Mouse (Mus musculus): ENCODE results near the gene Cdh13.

Cdh13 gene

GRCm38 (mm10) chr8:118448011-118448410 is 164.5 kb downstream of the Cdh13 start:
- CTCF ChIA-PET, result no interaction called here

DNA sequence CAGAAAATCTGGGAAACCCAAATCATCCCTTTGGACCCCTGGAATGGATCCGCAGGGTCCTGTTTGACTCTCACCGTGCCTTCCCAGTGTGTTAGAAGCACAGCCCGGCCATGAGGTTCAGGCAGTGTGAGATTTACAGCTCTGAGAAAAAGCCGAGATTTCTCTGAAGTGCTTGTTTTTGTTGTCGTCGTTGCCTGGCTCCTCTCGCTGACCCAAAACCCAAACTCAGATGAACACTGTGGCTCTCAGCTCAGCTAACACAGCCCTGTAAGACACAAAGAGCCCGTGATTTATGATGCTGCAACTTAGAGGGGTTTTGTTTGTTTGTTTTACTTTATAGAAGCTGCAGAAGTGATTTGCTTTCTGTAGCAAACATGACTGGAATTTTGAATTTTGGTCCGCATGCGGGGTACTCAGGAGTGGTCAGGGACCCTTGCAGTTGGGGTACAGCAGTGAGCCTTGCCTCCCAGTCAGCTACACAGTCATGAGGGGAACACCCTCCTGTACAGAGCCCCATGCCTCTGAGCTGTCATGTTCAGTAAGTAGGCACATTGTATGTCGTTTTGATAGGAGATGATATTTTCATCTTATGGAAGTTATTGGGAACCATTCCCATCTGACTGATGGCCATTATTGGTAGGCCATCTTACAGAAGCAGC is 169.0 kb downstream of the Cdh13 start:
- CTCF ChIA-PET, result no interaction called here

DNA sequence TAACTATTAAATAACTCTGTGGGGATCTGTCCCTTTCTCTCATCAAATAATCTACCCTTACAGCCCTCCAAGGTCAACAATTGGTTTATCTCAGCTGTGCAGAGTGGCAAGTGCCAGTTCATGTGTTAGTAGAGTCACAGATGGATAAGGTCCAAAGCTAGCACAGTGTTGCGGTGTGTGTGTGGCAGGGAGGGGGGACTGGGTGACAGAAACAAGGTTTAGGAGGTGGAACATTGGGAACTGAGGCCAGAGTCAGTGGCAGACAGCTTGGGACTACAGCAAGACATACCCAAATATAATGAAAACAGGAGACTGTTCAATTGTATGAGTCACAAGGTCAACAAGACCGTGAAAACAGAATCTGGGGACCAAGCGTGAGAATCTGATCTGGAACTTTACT is 171.7 kb downstream of the Cdh13 start:
- CTCF ChIA-PET, result no interaction called here

DNA sequence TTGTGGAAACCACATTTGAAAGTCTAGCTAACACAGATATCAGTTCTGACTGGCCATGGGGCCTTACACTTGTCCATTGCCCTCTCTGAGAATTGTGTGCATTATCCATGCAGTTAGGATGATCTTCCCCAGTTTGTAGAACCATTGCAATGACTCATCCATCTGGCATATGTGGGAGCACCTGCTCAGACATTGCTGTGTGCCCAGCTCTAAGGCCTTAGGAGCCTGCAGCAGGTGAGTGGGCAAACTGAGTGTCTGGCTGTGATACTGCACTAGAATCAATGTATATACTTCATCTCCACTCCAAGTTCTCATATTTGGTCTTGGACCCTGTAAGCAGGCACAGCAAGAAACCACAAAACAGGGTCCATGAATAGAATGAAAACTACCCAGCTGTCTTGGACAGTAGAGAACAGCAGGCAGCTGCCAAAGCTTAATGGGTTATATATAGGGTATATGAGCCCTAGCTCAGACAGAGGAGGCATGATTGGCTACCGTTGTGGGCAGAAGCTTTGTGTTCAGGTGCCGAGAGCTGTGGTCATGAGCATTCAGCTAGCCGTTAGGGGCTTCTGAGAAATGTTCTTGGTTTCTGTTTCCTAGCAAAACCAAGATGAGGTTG is 181.9 kb downstream of the Cdh13 start:
- CTCF ChIA-PET, result no interaction called here

- CTCF ChIA-PET, result no interaction called here
These were observed 194.1 kb downstream of the Cdh13 start for GRCm38 (mm10) chr8:118477587-118477986.

GRCm38 (mm10) chr8:118488735-118489134 is 205.2 kb downstream of the Cdh13 start:
- CTCF ChIA-PET, result no interaction called here

GRCm38 (mm10) chr8:118502509-118502908 is 219.0 kb downstream of the Cdh13 start:
- CTCF ChIA-PET, result no interaction called here

DNA sequence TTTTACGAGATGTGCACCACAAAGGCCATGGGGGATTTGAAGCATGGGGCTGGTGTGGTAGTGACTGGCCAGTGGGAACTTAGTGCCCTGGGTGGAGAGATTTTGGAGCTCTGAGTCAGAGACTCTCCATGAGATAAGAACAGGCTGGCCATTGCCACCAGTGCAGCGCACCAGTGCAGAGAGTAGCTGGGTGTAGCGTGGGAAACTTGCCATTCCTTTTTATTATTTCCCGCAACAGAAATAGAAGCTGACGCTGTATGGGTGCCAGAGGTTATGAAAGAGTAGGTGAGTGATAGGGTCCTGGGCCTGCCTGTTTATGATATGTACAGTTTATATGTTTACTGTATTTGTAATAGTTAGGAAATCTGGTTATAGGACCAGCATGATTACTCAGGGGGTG is 225.9 kb downstream of the Cdh13 start:
- CTCF ChIA-PET, result no interaction called here

DNA sequence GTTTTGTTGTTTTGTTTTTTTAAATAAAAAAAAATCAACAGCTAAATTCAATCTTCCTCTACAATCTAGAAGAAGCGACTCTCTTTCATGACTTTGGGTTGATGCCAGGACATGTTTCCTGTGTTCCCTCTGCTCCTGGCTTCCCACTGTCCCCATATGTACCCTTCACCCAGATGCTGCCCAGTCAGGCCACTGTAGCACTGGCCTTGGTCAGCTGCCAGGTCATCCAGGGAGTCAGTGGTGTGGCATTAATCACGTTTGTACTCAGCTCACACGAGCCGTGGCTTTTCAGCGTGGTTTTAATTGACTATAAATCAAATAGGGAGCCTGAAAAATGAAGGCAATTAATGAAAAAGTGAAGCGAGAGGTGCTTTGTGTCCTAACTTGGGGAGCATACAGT is 229.7 kb downstream of the Cdh13 start:
- CTCF ChIA-PET, result no interaction called here

GRCm38 (mm10) chr8:118515616-118516015 is 232.1 kb downstream of the Cdh13 start:
- CTCF ChIA-PET, result no interaction called here

GRCm38 (mm10) chr8:118517071-118517470 is 233.5 kb downstream of the Cdh13 start:
- CTCF ChIA-PET, result no interaction called here

DNA sequence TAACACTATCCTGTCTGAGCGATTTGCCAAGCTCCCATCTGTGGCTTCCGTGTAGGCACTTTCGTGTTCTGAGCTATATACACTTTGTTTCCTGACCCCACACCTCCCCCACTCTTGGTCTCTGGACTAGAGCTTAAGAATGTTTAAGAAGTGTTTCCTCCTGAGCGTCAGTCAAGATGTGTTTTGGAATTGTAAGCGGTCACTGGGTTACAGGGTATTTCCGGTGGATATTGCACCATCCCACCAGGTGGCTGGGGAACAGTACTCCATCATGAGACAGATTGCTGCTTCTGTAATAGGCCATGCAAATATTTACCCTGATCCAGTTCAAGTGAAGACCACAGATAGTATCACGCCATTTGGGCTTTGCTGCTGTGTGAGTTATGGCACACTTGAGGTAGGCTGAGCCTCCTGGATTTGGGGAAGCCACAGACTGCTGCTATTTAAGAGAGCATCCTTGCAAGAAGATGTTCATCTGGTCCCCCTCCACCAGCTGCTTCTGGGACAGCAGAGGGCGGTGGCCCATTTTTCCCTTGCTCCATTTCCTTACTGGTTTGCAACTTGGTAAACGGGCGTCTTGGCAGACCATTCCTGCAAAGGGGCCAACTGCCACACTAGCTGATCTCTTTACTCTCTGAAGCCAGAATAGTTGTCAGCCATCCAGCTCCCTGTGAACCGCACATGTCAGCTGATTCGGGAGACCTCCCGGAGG is 234.7 kb downstream of the Cdh13 start:
- CTCF ChIA-PET, result no interaction called here

- CTCF ChIA-PET, result no interaction called here
These were observed 235.2 kb downstream of the Cdh13 start for GRCm38 (mm10) chr8:118518742-118519102.

DNA sequence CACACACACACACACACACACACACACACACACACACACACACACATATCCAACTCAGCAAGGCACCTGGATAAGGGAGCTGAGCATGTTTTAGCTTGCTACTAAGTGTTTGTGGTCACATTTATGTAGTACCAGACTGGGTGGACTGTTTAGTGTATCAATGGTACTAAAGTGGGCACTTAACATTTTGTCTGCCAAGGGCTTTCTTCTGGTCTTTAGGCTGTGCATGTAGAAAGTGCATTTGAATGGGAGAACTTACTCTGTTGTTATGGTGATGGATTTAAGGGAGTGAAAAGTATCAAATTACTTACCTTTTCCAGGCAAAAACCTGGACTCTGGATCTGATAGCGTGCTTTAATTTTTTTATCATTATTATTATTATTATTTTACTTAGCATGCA is 240.4 kb downstream of the Cdh13 start:
- CTCF ChIA-PET, result no interaction called here

- CTCF ChIA-PET, result no interaction called here
These were observed 255.5 kb downstream of the Cdh13 start for GRCm38 (mm10) chr8:118538816-118539558.

- CTCF ChIA-PET, result no interaction called here
These were observed 256.0 kb downstream of the Cdh13 start for GRCm38 (mm10) chr8:118539559-118539819.

DNA sequence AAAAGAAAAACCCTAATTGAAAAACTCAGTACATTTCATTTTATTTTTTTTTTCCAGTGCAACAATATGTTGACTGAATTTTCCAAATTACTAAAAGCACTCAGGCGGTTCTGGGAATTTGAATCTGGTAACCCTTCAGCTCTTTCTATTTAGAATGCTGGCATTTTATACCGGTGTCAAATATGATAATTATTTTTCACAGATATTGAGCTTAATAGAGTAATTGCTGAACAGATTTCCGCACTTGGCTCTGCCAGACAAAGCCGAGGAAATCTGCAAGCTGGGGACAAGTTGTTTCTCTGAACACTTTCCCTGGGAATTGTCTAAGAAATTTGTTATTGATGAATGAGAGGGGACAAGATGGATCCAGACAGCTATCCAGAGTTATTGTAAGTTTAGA is 256.4 kb downstream of the Cdh13 start:
- CTCF ChIA-PET, result no interaction called here

DNA sequence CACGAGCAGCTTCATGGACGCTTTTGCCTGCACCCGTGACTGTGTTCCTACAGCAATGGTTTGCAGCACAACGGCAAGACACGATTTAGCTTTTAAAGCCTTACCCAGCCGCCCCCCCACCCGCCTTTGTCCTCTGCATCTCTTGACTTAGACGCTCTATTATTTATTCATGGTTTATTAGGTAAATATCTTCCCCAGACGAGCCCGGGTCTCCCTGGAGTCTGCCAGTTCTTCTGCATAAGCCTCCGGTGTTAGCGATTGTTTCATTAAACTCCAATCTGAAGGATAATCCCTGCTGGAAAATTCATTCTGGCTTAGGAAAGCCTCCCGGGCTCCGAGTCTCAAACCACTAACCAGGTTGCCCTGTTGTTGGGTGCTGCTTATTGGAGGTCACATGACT is 268.9 kb downstream of the Cdh13 start:
- CTCF ChIA-PET, result no interaction called here

- CTCF ChIA-PET, result no interaction called here
These were observed 269.3 kb downstream of the Cdh13 start for GRCm38 (mm10) chr8:118552842-118553241.

DNA sequence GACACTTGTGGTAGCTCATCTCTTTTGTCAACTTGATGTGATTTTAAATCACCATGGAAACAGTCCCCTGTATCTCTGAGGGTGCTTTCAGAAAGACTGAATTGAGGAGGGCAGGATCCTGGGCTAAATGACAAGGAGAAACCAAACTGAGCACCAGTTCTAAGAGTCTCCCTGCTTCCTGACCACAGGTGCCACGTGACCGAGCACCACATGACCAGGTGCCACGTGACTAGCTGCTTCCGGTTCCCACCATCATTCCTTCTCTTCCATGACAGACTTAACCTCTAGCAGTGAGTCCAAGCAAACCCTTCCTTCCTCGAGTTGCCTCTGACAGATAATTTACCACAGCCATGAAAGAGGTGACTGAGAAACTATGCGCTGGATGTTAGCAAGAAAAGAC is 280.5 kb downstream of the Cdh13 start:
- CTCF ChIA-PET, result no interaction called here

DNA sequence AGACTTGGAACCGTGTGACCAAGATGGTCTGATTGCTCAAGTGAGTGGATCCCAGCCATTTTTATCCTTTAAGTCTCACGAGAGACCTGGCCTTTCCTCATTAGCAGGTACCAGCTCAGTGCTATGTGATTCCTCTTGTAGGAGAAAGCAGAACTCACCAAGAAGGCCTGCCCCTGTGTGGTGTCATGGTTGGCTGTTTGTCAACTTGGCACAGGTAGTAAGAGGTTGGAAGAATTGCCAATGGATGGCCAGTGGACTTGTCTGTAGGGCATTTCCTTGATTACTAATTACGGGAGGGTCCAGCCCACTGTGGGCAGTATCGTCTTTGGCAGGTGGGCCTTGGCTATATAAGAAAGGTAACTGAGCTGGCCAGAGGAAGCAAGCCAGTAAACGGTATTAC is 281.7 kb downstream of the Cdh13 start:
- CTCF ChIA-PET, result no interaction called here

DNA sequence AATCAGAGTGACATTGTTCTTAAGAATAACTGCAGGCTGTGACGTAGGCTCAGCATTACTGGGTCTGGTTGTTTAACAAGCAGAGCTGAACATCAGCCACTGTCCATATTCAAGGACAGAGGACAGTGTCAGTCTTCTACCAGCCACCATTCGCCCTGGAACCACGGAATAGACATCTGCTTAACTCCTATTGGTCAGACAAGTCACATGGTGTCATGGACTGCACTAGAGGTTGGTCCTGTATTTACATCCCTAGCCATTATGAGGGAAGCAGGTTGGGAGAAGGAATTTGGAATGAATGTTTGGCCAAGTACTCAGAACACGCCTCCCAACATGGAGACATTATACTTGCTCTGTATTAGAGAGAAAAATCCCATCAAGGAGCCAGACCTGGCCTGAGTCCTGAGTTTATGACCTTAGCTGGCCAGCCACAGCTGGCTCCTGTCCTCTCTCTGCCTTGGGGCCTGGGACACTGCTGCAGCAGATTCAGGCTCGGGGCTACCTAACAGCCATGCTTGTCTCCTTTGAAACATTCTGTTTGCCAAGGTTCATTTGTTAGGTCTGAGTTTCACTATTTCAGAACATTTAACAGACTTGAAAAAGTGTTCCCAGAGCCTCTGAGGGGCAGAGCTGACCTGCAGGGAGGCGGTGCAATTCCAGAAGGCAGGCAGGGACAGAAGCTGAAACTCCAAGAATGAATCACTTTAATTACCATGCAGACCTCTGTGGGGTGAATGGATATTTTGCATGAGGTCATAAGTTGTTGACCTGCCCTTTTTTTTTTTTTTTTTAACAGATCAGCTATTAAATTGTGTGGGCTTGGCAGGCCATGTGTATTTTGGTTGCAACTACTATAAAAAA is 282.6 kb downstream of the Cdh13 start:
- CTCF ChIA-PET, result no interaction called here
